Mouse (Mus musculus): ENCODE measurements at regions not wholly inside any gene's neighbourhood (a gene's known extent, or its start where the extent isn't known, plus 50 kb on each side); places are given as distances from the start of the nearest gene placed in this dataset.

- H3K4me3 ChIP-seq, result no peak overlapping the region
- no peak for DNase-seq (ENCODE audit: extremely low spot score, low spot score)
- no peaks in the 10 kb centered on the region for H3K27me3 ChIP-seq (ENCODE audit: poor library complexity, severe bottlenecking)
- no peaks in the 10 kb centered on the region for H3K36me3 ChIP-seq (replicated peaks)
- H3K9me3 ChIP-seq, result no peaks in the 10 kb centered on the region
- WGBS, result 91% methylated on average over 2 of the region's 2 CpGs
- H3K27ac ChIP-seq, result no peak overlapping the region
- peaks cover 6% of the 10 kb centered on the region for H3K4me1 ChIP-seq
Observed at GRCm38 (mm10) chr14:70839126-70839525, 239.5 kb upstream of the Fam160b2 start.

- Histone ChIP-seq H3K27me3 (ENCODE audit: poor library complexity, severe bottlenecking) (no peaks in the 10 kb centered on the region), H3K36me3 (replicated peaks) (no peaks in the 10 kb centered on the region), H3K9me3 (no peaks in the 10 kb centered on the region), H3K27ac (0 out of 2 replicates have a peak overlapping the region, but pooled peaks have one; percentile 3), H3K4me1 (peaks cover 6% of the 10 kb centered on the region), H3K4me3 (peak overlapping the region; percentile 4; the same call in 1 of the 2 replicates)
- whole genome bisulfite sequencing, result 9% methylated on average over 6 of the region's 6 CpGs
- DNase-seq (ENCODE audit: extremely low spot score, low spot score), result no peak
Observed at GRCm38 (mm10) chr14:70837528-70837927, 237.9 kb upstream of the Fam160b2 start.

- Histone ChIP-seq H3K4me3 (no peak overlapping the region), H3K9me3 (no peaks in the 10 kb centered on the region), H3K27me3 (ENCODE audit: poor library complexity, severe bottlenecking) (no peaks in the 10 kb centered on the region), H3K27ac (no peak overlapping the region), H3K36me3 (replicated peaks) (no peaks in the 10 kb centered on the region), H3K4me1 (peaks cover 6% of the 10 kb centered on the region)
- WGBS, result 89% methylated on average over 5 of the region's 5 CpGs
- no peak for DNase-seq (ENCODE audit: extremely low spot score, low spot score)
Observed at GRCm38 (mm10) chr14:70833238-70833637, 233.6 kb upstream of the Fam160b2 start.

GRCm38 (mm10) chr14:70832462-70833212, 233.0 kb upstream of the Fam160b2 start:
- H3K4me1 ChIP-seq, result peaks cover 5% of the 10 kb centered on the region
- H3K27ac ChIP-seq, result no peak overlapping the region
- H3K36me3 ChIP-seq (replicated peaks), result no peaks in the 10 kb centered on the region
- 87% methylated on average over 16 of the region's 16 CpGs for WGBS
- H3K4me3 ChIP-seq, result no peak overlapping the region
- H3K27me3 ChIP-seq (ENCODE audit: poor library complexity, severe bottlenecking), result no peaks in the 10 kb centered on the region
- no peaks in the 10 kb centered on the region for H3K9me3 ChIP-seq
- DNase-seq (ENCODE audit: extremely low spot score, low spot score), result no peak

GRCm38 (mm10) chr14:70832042-70832441, 232.4 kb upstream of the Fam160b2 start:
- WGBS, result 70% methylated on average over 3 of the region's 3 CpGs
- no peak overlapping the region for H3K27ac ChIP-seq
- no peak overlapping the region for H3K4me3 ChIP-seq
- no peaks in the 10 kb centered on the region for H3K4me1 ChIP-seq
- no peaks in the 10 kb centered on the region for H3K27me3 ChIP-seq (ENCODE audit: poor library complexity, severe bottlenecking)
- DNase-seq (ENCODE audit: extremely low spot score, low spot score), result no peak
- H3K9me3 ChIP-seq, result no peaks in the 10 kb centered on the region
- H3K36me3 ChIP-seq (replicated peaks), result no peaks in the 10 kb centered on the region

Measured in forebrain, embryonic 10.5 days (tissue).